Mouse (Mus musculus) CH12.LX (cell line): ENCODE measurements around the gene Zfyve26. TPM values are rescaled to one million over a fixed set of nuclear protein-coding genes. Genes with fewer than 3 reads are reported as not detected.

Experiments
- DNase-seq: peaks from one replicate; pipeline ENCODE4 v3.0.0-alpha.2; 2013; ENCODE audit errors: extremely low read depth
- H3K27ac ChIP-seq: 2 replicates; pipeline ENCODE4 v1.5.1; 2012; ENCODE audit warnings: low read depth, mild to moderate bottlenecking, control low read depth, moderate library complexity; ENCODE audit not compliant: insufficient read depth
- H3K27me3 ChIP-seq: replicated peaks from 2 replicates; pipeline ENCODE3; 2012; ENCODE audit warnings: inconsistent platforms
- H3K36me3 ChIP-seq, 2 experiments: replicated peaks in 1 of 2; 2 replicates each; pipeline versions ENCODE3 to v1.6.1; 2012; ENCODE audit warnings: inconsistent platforms in 1 of 2, low read length in 1 of 2, mild to moderate bottlenecking in 1 of 2, mixed read lengths in 1 of 2, moderate library complexity in 1 of 2; ENCODE audit not compliant: control insufficient read depth in 1 of 2, insufficient read depth in 1 of 2
- H3K4me1 ChIP-seq, 2 experiments: 2 replicates each; pipeline ENCODE4 v1.6.1; 2012; ENCODE audit warnings: inconsistent platforms in 1 of 2, moderate library complexity in 1 of 2; ENCODE audit not compliant: insufficient read depth in 2 of 2, control insufficient read depth in 1 of 2
- H3K4me2 ChIP-seq: 2 replicates; pipeline ENCODE4 v1.6.1; 2012; ENCODE audit warnings: low read depth, mild to moderate bottlenecking, control low read depth; ENCODE audit not compliant: poor library complexity, insufficient read depth, severe bottlenecking
- H3K4me3 ChIP-seq, 3 experiments: fragments of 150-350 bp in 1 of 3; sonication (generic) in 1 of 3; replicated peaks in 1 of 3; 2 replicates each; pipeline versions ENCODE3 to v1.5.1; 2011 to 2012; ENCODE audit warnings: low read depth in 2 of 3, low read length in 2 of 3, mild to moderate bottlenecking in 2 of 3, moderate library complexity in 2 of 3, control low read depth in 1 of 3, improper control_type of control experiment in 1 of 3, inconsistent platforms in 1 of 3, mixed read lengths in 1 of 3; ENCODE audit not compliant: poor library complexity in 1 of 3
- H3K79me2 ChIP-seq: replicated peaks from 2 replicates; pipeline ENCODE4 v1.6.1; 2012; ENCODE audit warnings: mild to moderate bottlenecking, moderate library complexity; ENCODE audit not compliant: control insufficient read depth, poor library complexity, insufficient read depth, severe bottlenecking; ENCODE audit errors: extremely low read depth
- H3K9ac ChIP-seq: 2 replicates; pipeline ENCODE4 v1.6.1; 2012; ENCODE audit warnings: low read depth, mild to moderate bottlenecking, control low read depth, moderate library complexity; ENCODE audit not compliant: insufficient read depth
- H3K9me3 ChIP-seq: replicated peaks from 2 replicates; pipeline ENCODE3; 2012; ENCODE audit warnings: low read length, inconsistent platforms, mixed read lengths
- BHLHE40 ChIP-seq: IDR thresholded peaks from 2 replicates; pipeline ENCODE4 v1.6.1; 2011; ENCODE audit warnings: mild to moderate bottlenecking, low read depth, low read length, improper control_type of control experiment
- CHD2 ChIP-seq: IDR thresholded peaks from 2 replicates; pipeline ENCODE4 v1.6.1; 2011; ENCODE audit warnings: low read length, improper control_type of control experiment
- CTCF ChIP-seq, 2 experiments: IDR thresholded peaks in 1 of 2; conservative IDR thresholded peaks in 1 of 2; 2 replicates each; pipeline ENCODE4 v1.5.1; 2011 to 2012; ENCODE audit warnings: low read depth in 2 of 2, low read length in 2 of 2, improper control_type of control experiment in 1 of 2, inconsistent platforms in 1 of 2, mild to moderate bottlenecking in 1 of 2, moderate library complexity in 1 of 2
- E2F4 ChIP-seq: IDR thresholded peaks from 2 replicates; pipeline ENCODE4 v1.6.1; 2011; ENCODE audit warnings: low read depth, low read length, improper control_type of control experiment; ENCODE audit not compliant: insufficient replicate concordance
- ELF1 ChIP-seq: IDR thresholded peaks from 2 replicates; pipeline ENCODE4 v1.6.1; 2014; ENCODE audit warnings: low read depth, mild to moderate bottlenecking, inconsistent platforms, low read length, improper control_type of control experiment
- EP300 ChIP-seq: IDR thresholded peaks from 2 replicates; pipeline ENCODE4 v1.6.1; 2011; ENCODE audit warnings: low read length, improper control_type of control experiment
- ETS1 ChIP-seq: conservative IDR thresholded peaks from 2 replicates; pipeline ENCODE4 v1.6.1; 2012; ENCODE audit warnings: low read depth, mild to moderate bottlenecking, inconsistent platforms, low read length, improper control_type of control experiment, moderate library complexity
- HCFC1 ChIP-seq: IDR thresholded peaks from 2 replicates; pipeline ENCODE4 v1.6.1; 2012; ENCODE audit warnings: low read depth, mild to moderate bottlenecking, inconsistent platforms, low read length, improper control_type of control experiment
- IRF4 ChIP-seq: IDR thresholded peaks from 2 replicates; pipeline ENCODE4 v1.6.1; 2014; ENCODE audit warnings: low read depth, mild to moderate bottlenecking, inconsistent platforms, low read length, improper control_type of control experiment
- JUN ChIP-seq: IDR thresholded peaks from 2 replicates; pipeline ENCODE4 v1.6.1; 2011; ENCODE audit warnings: low read depth, mild to moderate bottlenecking, low read length, improper control_type of control experiment, moderate library complexity; ENCODE audit not compliant: insufficient read depth
- JUND ChIP-seq: conservative IDR thresholded peaks from 2 replicates; pipeline ENCODE4 v1.6.1; 2011; ENCODE audit warnings: low read depth, low read length, improper control_type of control experiment
- KAT2A ChIP-seq: IDR thresholded peaks from 2 replicates; pipeline ENCODE4 v1.6.1; 2012; ENCODE audit warnings: low read length, improper control_type of control experiment, inconsistent platforms; ENCODE audit not compliant: insufficient replicate concordance
- MAX ChIP-seq: IDR thresholded peaks from 2 replicates; pipeline ENCODE4 v1.6.1; 2011; ENCODE audit warnings: low read length, improper control_type of control experiment
- MAZ ChIP-seq: IDR thresholded peaks from 2 replicates; pipeline ENCODE4 v1.6.1; 2012; ENCODE audit warnings: low read depth, mild to moderate bottlenecking, inconsistent platforms, low read length, improper control_type of control experiment, moderate library complexity
- MEF2A ChIP-seq: IDR thresholded peaks from 2 replicates; pipeline ENCODE4 v1.6.1; 2014; ENCODE audit warnings: low read depth, mild to moderate bottlenecking, inconsistent platforms, low read length, improper control_type of control experiment, borderline replicate concordance
- MXI1 ChIP-seq: IDR thresholded peaks from 2 replicates; pipeline ENCODE4 v1.6.1; 2011; ENCODE audit warnings: mild to moderate bottlenecking, low read depth, low read length, improper control_type of control experiment
- MYC ChIP-seq: IDR thresholded peaks from 2 replicates; pipeline ENCODE4 v1.6.1; 2011; ENCODE audit warnings: low read depth, mild to moderate bottlenecking, improper control_type of control experiment, low read length
- NRF1 ChIP-seq: IDR thresholded peaks from 2 replicates; pipeline ENCODE4 v1.6.1; 2014; ENCODE audit warnings: low read depth, mild to moderate bottlenecking, inconsistent platforms, low read length, improper control_type of control experiment, moderate library complexity
- POLR2A ChIP-seq: IDR thresholded peaks from 2 replicates; pipeline ENCODE4 v1.6.1; 2011; ENCODE audit warnings: low read depth, mild to moderate bottlenecking, improper control_type of control experiment, low read length
- POLR2AphosphoS2 ChIP-seq: IDR thresholded peaks from 2 replicates; pipeline ENCODE4 v1.6.1; 2011; ENCODE audit warnings: low read depth, low read length, improper control_type of control experiment
- RAD21 ChIP-seq: IDR thresholded peaks from 2 replicates; pipeline ENCODE4 v1.6.1; 2011; ENCODE audit warnings: low read depth, mild to moderate bottlenecking, low read length, improper control_type of control experiment, moderate library complexity
- RCOR1 ChIP-seq: conservative IDR thresholded peaks from 2 replicates; pipeline ENCODE4 v1.6.1; 2012; ENCODE audit warnings: low read depth, mild to moderate bottlenecking, inconsistent platforms, low read length, improper control_type of control experiment
- SIN3A ChIP-seq: IDR thresholded peaks from 2 replicates; pipeline ENCODE4 v1.6.1; 2012; ENCODE audit warnings: low read length, improper control_type of control experiment, inconsistent platforms
- SMC3 ChIP-seq: IDR thresholded peaks from 2 replicates; pipeline ENCODE4 v1.6.1; 2011; ENCODE audit warnings: low read depth, low read length, improper control_type of control experiment
- TBP ChIP-seq: conservative IDR thresholded peaks from 2 replicates; pipeline ENCODE4 v1.6.1; 2011; ENCODE audit warnings: low read depth, low read length, improper control_type of control experiment
- TCF12 ChIP-seq: IDR thresholded peaks from 2 replicates; pipeline ENCODE4 v1.6.1; 2014; ENCODE audit warnings: low read depth, mild to moderate bottlenecking, inconsistent platforms, low read length, improper control_type of control experiment
- UBTF ChIP-seq: IDR thresholded peaks from 2 replicates; pipeline ENCODE4 v1.6.1; 2012; ENCODE audit warnings: low read depth, mild to moderate bottlenecking, inconsistent platforms, low read length, improper control_type of control experiment, moderate library complexity
- USF1 ChIP-seq: IDR thresholded peaks from 2 replicates; pipeline ENCODE4 v1.6.1; 2014; ENCODE audit warnings: low read depth, mild to moderate bottlenecking, inconsistent platforms, low read length, improper control_type of control experiment
- USF2 ChIP-seq: conservative IDR thresholded peaks from 2 replicates; pipeline ENCODE4 v1.6.1; 2011; ENCODE audit warnings: low read depth, low read length, improper control_type of control experiment
- ZKSCAN1 ChIP-seq: IDR thresholded peaks from 2 replicates; pipeline ENCODE4 v1.6.1; 2012; ENCODE audit warnings: low read depth, inconsistent platforms, low read length, improper control_type of control experiment, borderline replicate concordance
- ZMIZ1 ChIP-seq: IDR thresholded peaks from 2 replicates; pipeline ENCODE4 v1.6.1; 2012; ENCODE audit warnings: low read depth, mild to moderate bottlenecking, inconsistent platforms, low read length, improper control_type of control experiment
- ZNF384 ChIP-seq: IDR thresholded peaks from 2 replicates; pipeline ENCODE4 v1.6.1; 2012; ENCODE audit warnings: low read depth, low read length, improper control_type of control experiment, inconsistent platforms
- dilution Hi-C: fragments of 300-500 bp; cut with MboI; formaldehyde crosslinking; loops from 2 replicates; pipeline ENCODE4 v1.14.3; 2020; ENCODE audit warnings: low sequenced_read_pairs; ENCODE audit not compliant: extremely low pct_unique_long_range_greater_than_20kb, extremely low pct_ligation_motif_present
- in situ Hi-C: fragments of 300-500 bp; cut with MboI; formaldehyde crosslinking; loops from 3 replicates; pipeline ENCODE4 v1.14.3; 2019; ENCODE audit warnings: low sequenced_read_pairs, low pct_ligation_motif_present, low pct_unique_long_range_greater_than_20kb, mixed read lengths
- polyA plus RNA-seq: library from polyadenylated mRNA; unstranded; fragments of >175 nt; gene quantifications from 2 replicates; pipeline ENCODE4 v1.2.1, GENCODE M21; 2012; ENCODE audit warnings: low read depth; ENCODE audit not compliant: insufficient read length
- total RNA-seq, 2 experiments: library from RNA; depleted of rRNA; stranded (reverse); fragments of 300-350 nt in 1 of 2; fragments of >200 nt in 1 of 2; gene quantifications; 2 replicates each; pipeline ENCODE4 v1.2.3; 2012 to 2014

The Zfyve26 gene
- total and polyA plus RNA-seq, 3 experiments, result 10.4 to 24.8 (median 16.1) TPM

DNA sequence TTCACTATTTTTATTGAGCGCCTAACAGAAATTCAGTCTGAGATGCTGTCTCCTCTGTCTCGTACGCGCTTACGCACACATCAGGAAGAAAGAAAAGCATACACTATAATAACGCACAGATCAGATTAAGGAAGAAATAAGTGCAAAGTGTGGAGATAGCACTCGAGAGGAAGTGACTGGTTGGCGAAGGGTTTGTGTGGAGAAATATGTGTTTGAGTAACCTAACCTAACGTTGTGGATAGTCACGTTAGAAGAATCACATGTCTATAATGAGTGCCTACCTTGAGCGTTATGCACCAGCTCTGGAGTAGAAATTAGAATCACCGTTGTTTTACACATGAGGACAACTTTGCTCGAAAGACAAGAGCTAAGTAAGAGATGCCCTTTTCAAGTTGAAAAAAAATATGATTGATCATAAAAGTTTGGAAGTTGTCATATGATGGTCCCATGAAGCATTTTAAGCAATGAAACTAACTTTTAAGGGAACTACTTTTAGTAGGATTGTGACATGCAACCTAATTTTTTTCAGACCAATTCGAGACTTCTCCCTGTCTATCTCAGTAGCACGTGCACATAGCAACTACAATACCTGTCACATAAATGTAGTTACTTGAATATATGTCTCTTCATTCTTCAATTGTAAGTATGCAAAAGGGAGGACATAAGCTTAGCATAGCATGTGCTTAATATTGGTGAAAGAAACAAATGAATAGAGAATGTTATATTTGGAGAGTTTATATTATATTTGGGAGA lies 2.0 kb upstream of the Zfyve26 start:
- in situ Hi-C loops, result no loop called here
- TF ChIP-seq RCOR1 (no peak), MEF2A (no peak), MAX (peak; percentile 42; the same call in 1 of the 2 replicates), ETS1 (no peak), MXI1 (peak; percentile 55; the same call in 1 of the 2 replicates), USF2 (no peak), MAZ (no peak), ELF1 (no peak), SIN3A (0 out of 2 replicates have a peak, but pooled peaks have one; percentile 18), IRF4 (no peak), CTCF (conservative IDR thresholded peaks at IDR 0.05 in 1 of 2, IDR thresholded peaks at IDR 0.05 in 1 of 2; ENCODE audit: low read depth in 2 of 2, low read length in 2 of 2) (no peak), ZKSCAN1 (no peak), ZMIZ1 (no peak), JUND (no peak), JUN (no peak), ZNF384 (no peak), POLR2A (no peak), TCF12 (no peak), E2F4 (0 out of 2 replicates have a peak, but pooled peaks have one; percentile 37), HCFC1 (no peak), USF1 (no peak), NRF1 (no peak), RAD21 (no peak), CHD2 (no peak), KAT2A (no peak), EP300 (no peak), POLR2AphosphoS2 (no peak), SMC3 (no peak), TBP (0 out of 2 replicates have a peak, but pooled peaks have one; percentile 14), BHLHE40 (peak; percentile 48; the same call in 1 of the 2 replicates), UBTF (no peak), MYC (peak; percentile 57; the same call in 1 of the 2 replicates)
- H3K9me3 ChIP-seq, result no peaks in the 10 kb centered on the region
- H3K27me3 ChIP-seq, result no peaks in the 10 kb centered on the region
- peak overlapping the region; percentile 80 for H3K9ac ChIP-seq
- H3K4me2 ChIP-seq, result peak overlapping the region; percentile 51
- H3K4me3 ChIP-seq, result peak overlapping the region; percentile 66 to 76 (median 75)
- peak; percentile 25 for DNase-seq
- peaks cover 5% of the 10 kb centered on the region for H3K79me2 ChIP-seq
- peaks cover 0 to 32% of the 10 kb centered on the region in 2 experiments; a peak in 2 of 4 replicates for H3K4me1 ChIP-seq
- dilution Hi-C loops, result no loop called here
- no peak overlapping the region for H3K27ac ChIP-seq
- peaks cover 5 to 33% of the 10 kb centered on the region in 2 experiments for H3K36me3 ChIP-seq
